Mouse (Mus musculus) C2C12 (cell line): ENCODE data around the gene Ints13.

ENCODE experiments used
- CTCF ChIP-seq: IDR thresholded peaks from one replicate; pipeline ENCODE4 v1.5.1; 2011; ENCODE audit not compliant: control insufficient read depth, insufficient read depth, insufficient read length
- MAX ChIP-seq: IDR thresholded peaks from one replicate; pipeline ENCODE4 v1.6.1; 2011; ENCODE audit warnings: mild to moderate bottlenecking, control low read depth
- USF1 ChIP-seq: IDR thresholded peaks from one replicate; pipeline ENCODE4 v1.6.1; 2011; ENCODE audit warnings: low read depth, mild to moderate bottlenecking, control low read depth, moderate library complexity

GRCm38 (mm10) chr6:146616670-146617069, 39.0 kb upstream of the Ints13 start:
- TF ChIP-seq CTCF = no peak
- no peak for TF ChIP-seq MAX
- TF ChIP-seq USF1 = no peak
